Mouse (Mus musculus) kidney, adult 2 months (tissue): ENCODE data around the gene Atp5h. TPM values are rescaled to one million over a fixed set of nuclear protein-coding genes. Genes with fewer than 3 reads are reported as not detected.

Experiments
- DNase-seq: peaks from one replicate; pipeline ENCODE4 v3.0.0; 2021
- H3K27ac ChIP-seq: fragments of 200-500 bp; 2 replicates; pipeline ENCODE4 v1.5.1; 2012; ENCODE audit warnings: low read depth, low read length, control low read depth, inconsistent platforms; ENCODE audit not compliant: insufficient read depth
- H3K27me3 ChIP-seq: fragments of 200-500 bp; replicated peaks from 2 replicates; pipeline ENCODE4 v1.6.1; 2012; ENCODE audit warnings: mild to moderate bottlenecking, moderate library complexity, low read length, inconsistent platforms; ENCODE audit not compliant: control insufficient read depth, insufficient read depth
- H3K36me3 ChIP-seq: fragments of 200-500 bp; 2 replicates; pipeline ENCODE4 v1.6.1; 2012; ENCODE audit warnings: mild to moderate bottlenecking, moderate library complexity, low read length, inconsistent platforms; ENCODE audit not compliant: control insufficient read depth, insufficient read depth
- H3K4me1 ChIP-seq: fragments of 200-500 bp; 2 replicates; pipeline ENCODE4 v1.6.1; 2011; ENCODE audit warnings: low read length; ENCODE audit not compliant: control insufficient read depth, insufficient read depth
- H3K4me3 ChIP-seq: fragments of 200-500 bp; 2 replicates; pipeline ENCODE4 v1.5.1; 2011; ENCODE audit warnings: mild to moderate bottlenecking, low read depth, low read length, control low read depth; ENCODE audit not compliant: insufficient read depth
- CTCF ChIP-seq: fragments of 200-500 bp; conservative IDR thresholded peaks from 2 replicates; pipeline ENCODE4 v1.5.1; 2011; ENCODE audit warnings: low read depth, mild to moderate bottlenecking, control low read depth, low read length, moderate library complexity, mixed read lengths; ENCODE audit not compliant: insufficient read depth, insufficient read length
- POLR2A ChIP-seq: fragments of 200-500 bp; IDR thresholded peaks from one replicate; pipeline ENCODE4 v1.6.1; 2011; ENCODE audit warnings: low read depth, low read length, control low read depth
- WGBS: fragments of 180-500 bp; shearing (Covaris S2); methylation state at CpG from one replicate; pipeline ENCODE4 v1.1.7; 2018; 5-methylcytosine and 5-hydroxymethylcytosine counted together
- polyA plus RNA-seq: library from polyadenylated mRNA; depleted of rRNA; stranded (reverse); fragments of >200 nt; gene quantifications from 2 replicates; pipeline ENCODE4 v1.2.3, GENCODE M21; 2012

The Atp5h gene
- polyA plus RNA-seq, 1 experiment = 478 TPM

GRCm38 (mm10) chr11:115409556-115409955 lies 10.2 kb downstream of the Atp5h start:
- DNase-seq = no peak
- TF ChIP-seq CTCF = no peak
- TF ChIP-seq POLR2A = no peak
- Histone ChIP-seq H3K27me3 (no peaks in the 10 kb centered on the region), H3K4me3 (no peak overlapping the region), H3K4me1 (no peaks in the 10 kb centered on the region), H3K27ac (no peak overlapping the region), H3K36me3 (no peaks in the 10 kb centered on the region)
- WGBS = 91% methylated on average over 7 of the region's 7 CpGs

- H3K27ac ChIP-seq = peak overlapping the region; percentile 19; the same call in 1 of the 2 replicates
- H3K36me3 ChIP-seq = no peaks in the 10 kb centered on the region
- H3K4me1 ChIP-seq = no peaks in the 10 kb centered on the region; the same call in 1 of the 2 replicates
- 79% methylated on average over 6 of the region's 6 CpGs for WGBS
- H3K27me3 ChIP-seq = no peaks in the 10 kb centered on the region
- TF ChIP-seq CTCF = no peak
- TF ChIP-seq POLR2A = no peak
- H3K4me3 ChIP-seq = no peak overlapping the region
- DNase-seq = no peak
These were observed 11.4 kb downstream of the Atp5h start for GRCm38 (mm10) chr11:115408266-115408920.

GRCm38 (mm10) chr11:115406858-115407401 lies 12.8 kb downstream of the Atp5h start:
- H3K36me3 ChIP-seq = no peaks in the 10 kb centered on the region
- DNase-seq = no peak
- no peaks in the 10 kb centered on the region; the same call in 1 of the 2 replicates for H3K4me1 ChIP-seq
- no peak overlapping the region for H3K27ac ChIP-seq
- 89% methylated on average over 17 of the region's 17 CpGs for WGBS
- H3K4me3 ChIP-seq = no peak overlapping the region
- H3K27me3 ChIP-seq = no peaks in the 10 kb centered on the region
- TF ChIP-seq POLR2A (no peak), CTCF (no peak)

GRCm38 (mm10) chr11:115405723-115406122 lies 14.0 kb downstream of the Atp5h start:
- H3K4me3 ChIP-seq = no peak overlapping the region
- no peaks in the 10 kb centered on the region; the same call in 1 of the 2 replicates for H3K4me1 ChIP-seq
- no peak for DNase-seq
- 96% methylated on average over 6 of the region's 6 CpGs for WGBS
- no peak overlapping the region for H3K27ac ChIP-seq
- H3K27me3 ChIP-seq = no peaks in the 10 kb centered on the region
- no peak for TF ChIP-seq CTCF
- no peak for TF ChIP-seq POLR2A
- no peaks in the 10 kb centered on the region for H3K36me3 ChIP-seq

- Histone ChIP-seq H3K4me3 (peak within 1 kb of the TSS; percentile 77), H3K36me3 (no peaks in the 10 kb centered on the region), H3K27ac (peak within 1 kb of the TSS; percentile 93), H3K27me3 (no peaks in the 10 kb centered on the region), H3K4me1 (no peaks in the 10 kb centered on the region; the same call in 1 of the 2 replicates)
- TF ChIP-seq CTCF = no peak
- TF ChIP-seq POLR2A = no peak
- WGBS = 4% methylated on average over 50 of the region's 50 CpGs
- DNase-seq = peak; percentile 91
These were observed 16.2 kb downstream of the Atp5h start, which contains the start of gene Mrpl58 for GRCm38 (mm10) chr11:115403338-115404124. TSS of gene Mrpl58 (plus strand) at chr11:115403752.

GRCm38 (mm10) chr11:115400630-115401391 lies 19.0 kb downstream of the Atp5h start:
- DNase-seq = peak; percentile 31
- Histone ChIP-seq H3K4me3 (no peak overlapping the region), H3K27ac (no peak overlapping the region), H3K4me1 (no peaks in the 10 kb centered on the region; the same call in 1 of the 2 replicates), H3K27me3 (no peaks in the 10 kb centered on the region), H3K36me3 (no peaks in the 10 kb centered on the region)
- 48% methylated on average over 11 of the region's 11 CpGs for WGBS
- TF ChIP-seq CTCF (no peak), POLR2A (no peak)
